Mouse (Mus musculus) heart, postnatal 36 days (tissue): ENCODE results near the gene Rnf214. TPM values are rescaled to one million over a fixed set of nuclear protein-coding genes. Genes with fewer than 3 reads are reported as not detected.

ENCODE experiments used
- DNase-seq, 2 experiments: peaks; one replicate each; pipeline ENCODE4 v3.0.0; 2021 to 2022
- intact Hi-C: fragments of 180-260 bp; cut with DNase I; formaldehyde crosslinking; loops from one replicate; pipeline ENCODE4 v1.15.1; 2025
- microRNA-seq, 2 experiments: library from miRNA; unstranded; fragments of <30 nt; microRNA quantifications; one replicate each; pipeline ENCODE4 v1.2.0; 2021; ENCODE audit warnings: borderline number of aligned reads in 2 of 2
- total RNA-seq, 2 experiments: library from RNA; stranded (reverse); gene quantifications; 2 replicates each; pipeline ENCODE4 v1.2.3; 2021

Gene Rnf214
- total RNA-seq, 2 experiments from 2014 or later = 35.1 to 36.0 TPM

DNA sequence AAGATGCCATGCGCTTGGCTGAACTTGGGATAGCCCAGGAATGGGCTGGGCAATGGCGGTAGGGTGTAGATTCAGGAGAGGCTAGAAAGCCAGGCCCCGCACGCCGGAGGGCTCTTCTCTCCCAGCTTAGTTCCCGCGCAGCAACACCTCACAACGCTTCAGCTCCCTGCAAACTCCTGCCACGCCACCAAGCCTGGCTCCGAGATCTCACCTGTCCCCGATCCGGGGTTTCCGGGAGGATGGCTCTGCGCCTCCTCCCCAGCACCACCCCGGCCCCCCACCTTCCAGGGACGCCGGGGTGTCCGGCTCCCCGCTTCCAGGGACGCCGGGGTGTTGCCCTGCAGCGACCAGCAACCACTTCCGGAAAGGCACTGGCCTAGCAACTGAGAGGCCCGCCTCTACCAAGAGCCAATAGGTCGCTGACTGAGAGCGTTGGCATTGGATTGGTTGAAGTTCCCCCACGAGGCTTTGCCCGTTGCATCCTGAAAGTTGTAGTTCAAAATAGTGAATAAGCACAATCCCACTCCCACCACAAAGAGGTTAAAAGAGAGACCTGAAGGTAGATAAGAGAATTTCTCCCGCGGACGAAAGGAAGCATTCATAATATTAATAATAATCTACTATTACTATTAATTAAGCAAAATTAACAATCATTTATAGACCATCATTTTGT, 78.3 kb downstream of the Rnf214 start, which contains the start of gene Cep164:
Cep164 (minus strand) TSS at position 401 of the 673 bp plus-strand sequence.
- intact Hi-C loops = no loop called here
- DNase-seq = peak; percentile 81 to 85

DNA sequence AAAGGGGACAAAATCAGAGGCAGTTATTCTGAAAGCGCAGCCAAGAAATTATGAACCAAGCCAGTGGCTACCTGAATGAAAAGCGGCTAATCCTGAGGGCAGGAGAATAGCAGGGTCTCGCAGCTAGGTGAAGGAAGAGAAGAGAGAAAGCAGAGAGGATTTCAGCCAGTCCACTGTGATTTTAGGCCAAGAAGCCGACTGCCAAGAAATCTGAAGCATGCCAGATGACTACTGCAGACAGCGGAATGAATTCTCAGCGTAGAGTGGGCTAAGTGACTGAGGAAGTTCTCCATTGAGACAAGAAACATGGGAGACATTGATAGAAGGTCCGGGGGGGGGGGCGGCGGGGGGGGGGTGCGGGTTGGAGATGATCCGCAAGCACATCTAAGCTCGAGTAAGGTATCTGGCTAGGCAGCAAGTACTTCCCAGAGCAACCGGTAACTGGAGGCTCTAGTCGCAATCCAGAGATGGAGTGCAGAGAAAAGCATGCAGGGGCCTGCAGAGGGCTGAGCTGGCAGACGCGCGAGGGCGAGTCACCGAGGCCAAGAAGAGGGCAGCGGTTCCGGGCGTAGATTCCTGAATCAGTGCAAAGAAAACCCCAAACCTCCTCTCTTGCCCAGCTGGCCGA, 78.9 kb downstream of the Rnf214 start:
- intact Hi-C loops = no loop called here
- peak; percentile 17 to 26 for DNase-seq

DNA sequence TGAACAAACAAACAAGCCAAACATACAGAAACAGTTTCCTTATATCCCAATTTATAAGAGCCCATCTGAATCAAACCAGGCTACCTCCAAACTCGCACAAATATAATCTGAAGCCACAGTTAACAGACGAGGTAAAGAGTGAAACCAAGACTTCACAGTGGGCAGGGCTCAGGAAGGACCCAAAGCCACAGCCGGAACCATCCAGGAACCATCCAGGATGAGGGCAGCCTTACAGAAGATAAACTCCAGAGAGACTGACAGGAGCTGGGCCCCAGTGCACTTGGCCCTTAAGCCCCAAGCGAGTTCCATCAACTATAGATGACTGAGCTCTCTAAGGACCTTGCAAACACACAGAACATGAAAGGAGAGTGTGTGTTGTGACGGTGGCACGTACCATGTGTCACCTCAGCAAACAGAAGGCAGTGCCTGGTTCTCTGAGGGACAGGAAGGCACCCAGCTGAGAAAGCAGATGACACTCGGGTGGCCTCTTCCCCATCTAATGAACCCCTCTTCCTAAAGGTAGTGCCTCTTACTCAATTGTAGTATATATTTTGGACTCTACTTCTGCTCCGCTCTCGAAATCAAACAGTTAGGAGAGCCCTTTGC, 88.2 kb downstream of the Rnf214 start:
- DNase-seq = no peak
- intact Hi-C loops = no loop called here

DNA sequence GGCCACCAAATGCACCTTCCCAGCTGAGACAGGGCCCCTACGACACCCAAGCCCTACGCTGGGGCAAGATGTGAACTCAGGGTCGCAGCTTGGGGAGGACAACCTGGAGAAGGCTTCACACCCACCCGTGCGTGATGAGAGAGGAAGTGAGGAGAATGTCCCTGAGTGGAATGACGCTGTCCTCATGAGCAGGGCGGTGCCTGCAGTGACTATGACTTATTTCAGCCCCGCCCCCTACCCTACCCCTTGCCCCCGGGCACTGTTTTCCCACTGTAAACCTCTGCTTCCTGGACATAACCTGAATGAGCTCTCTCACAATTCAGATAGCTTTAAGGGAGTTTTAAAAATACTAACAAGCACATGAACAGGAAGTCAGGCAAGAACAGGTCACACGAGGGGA, 91.2 kb downstream of the Rnf214 start:
- no peak for DNase-seq
- intact Hi-C loops = no loop called here

DNA sequence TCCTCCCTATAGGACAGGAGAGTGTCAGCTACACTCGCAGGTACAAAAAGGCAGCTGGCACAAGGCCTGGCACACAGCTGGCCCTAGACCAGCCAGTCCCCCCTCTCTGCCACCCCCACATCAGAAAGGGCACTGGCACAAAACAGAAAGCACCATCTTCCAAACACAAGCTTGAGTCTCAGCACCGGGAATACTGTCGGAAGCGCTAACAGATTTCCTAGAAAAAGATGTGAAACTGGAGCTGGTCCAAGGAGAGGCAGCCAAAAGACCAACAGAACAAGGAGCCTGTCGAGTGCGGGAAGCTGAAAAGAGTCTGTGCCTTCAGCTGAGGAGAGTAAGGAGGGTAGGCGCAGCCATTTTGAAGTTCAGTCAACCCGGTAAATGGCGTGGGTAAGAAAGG, 91.6 kb downstream of the Rnf214 start:
- intact Hi-C loops = no loop called here
- DNase-seq = no peak

Small RNA genes lying within 50 kb of the gene (microRNA-seq; reads per million reads assigned to microRNA genes)
- 0 to 1.3 reads per million in 2 experiments for gene Mir7087

Other genes starting within 250 kb of the Rnf214 start
- gene Cep164, start 78.2 kb downstream of the Rnf214 start, total RNA-seq = 1 to 10 TPM; 6.8 to 7.6 TPM
- gene Bace1, start 68.3 kb downstream of the Rnf214 start, total RNA-seq = 10 to 100 TPM; 27.8 to 32.0 TPM
- gene Pcsk7, start 414 bp downstream of the Rnf214 start, total RNA-seq = 10 to 100 TPM; 13.5 to 15.6 TPM
- gene Tagln, start 29.1 kb upstream of the Rnf214 start, total RNA-seq = 10 to 100 TPM; 71.4 TPM
- gene Sidt2, start 48.3 kb upstream of the Rnf214 start, total RNA-seq = 10 to 100 TPM; 79.7 to 89.1 TPM
- 10 to 100 TPM; 48.1 to 50.0 TPM for gene Pafah1b2, start 105.8 kb upstream of the Rnf214 start, total RNA-seq
- gene Sik3, start 105.9 kb upstream of the Rnf214 start, total RNA-seq = 10 to 100 TPM; 75.9 to 76.1 TPM